Mouse (Mus musculus) adrenal gland, postnatal 25 days (tissue): ENCODE results near the gene Ccdc142. TPM values are rescaled to one million over a fixed set of nuclear protein-coding genes. Genes with fewer than 3 reads are reported as not detected.
A peak's percentile ranks its signal among the peaks of the same experiment; 100 is the strongest.

Experiments used
- DNase-seq: peaks from one replicate; pipeline ENCODE4 v3.0.0; 2021; ENCODE audit warnings: mixed read lengths
- total RNA-seq: library from RNA; stranded (reverse); gene quantifications from 2 replicates; pipeline ENCODE4 v1.2.3, GENCODE M21; 2021

The Ccdc142 gene
- total RNA-seq, 1 experiment from 2014 or later: 10.4 TPM

DNA sequence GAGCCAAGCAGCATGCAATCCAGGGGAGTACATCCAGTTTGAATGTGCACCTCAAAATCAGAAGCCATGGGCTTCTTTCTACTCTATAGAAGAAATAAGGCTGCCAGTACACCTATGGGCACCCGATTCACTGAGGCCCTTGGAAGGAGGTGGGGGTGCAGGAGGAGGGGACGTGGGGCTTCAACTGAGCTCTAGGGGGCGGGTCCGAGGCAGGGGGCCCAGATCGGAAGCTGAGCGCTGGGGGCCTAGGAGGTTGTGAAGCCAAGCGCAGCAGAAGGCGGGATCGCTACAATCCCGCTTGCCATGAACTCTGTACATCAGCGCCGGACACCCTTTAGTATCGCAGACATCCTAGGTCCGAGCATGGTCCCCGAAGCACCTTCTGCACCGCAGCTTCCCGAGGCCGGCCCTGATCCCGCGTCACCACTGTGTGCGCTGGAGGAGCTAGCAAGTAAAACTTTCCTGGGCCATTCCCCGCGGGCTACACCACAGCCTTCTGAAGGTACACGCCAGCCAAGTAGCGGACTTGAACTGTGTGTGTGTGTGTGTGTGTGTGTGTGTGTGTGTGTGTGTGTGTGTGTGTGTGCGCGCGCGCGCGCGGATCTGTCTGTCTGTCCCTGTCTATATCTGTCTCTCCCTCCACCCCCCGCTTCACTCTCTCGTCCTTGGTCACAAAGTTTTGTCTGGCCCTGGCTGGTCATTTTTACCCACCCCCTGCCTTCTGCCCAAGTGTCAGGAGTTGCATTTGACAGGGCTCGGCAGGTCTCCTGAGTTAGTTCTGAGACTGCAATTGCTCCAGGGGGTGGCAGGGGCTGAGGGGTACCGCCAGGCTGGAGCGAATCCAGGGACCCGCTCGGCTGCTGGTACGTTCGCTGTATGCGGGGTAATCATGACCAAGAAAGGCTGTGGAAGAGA, 15.0 kb upstream of the Ccdc142 start, which contains the start of gene Lbx2:
TSS of gene Lbx2 (plus strand) at position 247 of the 915 bp plus-strand sequence.
- DNase-seq: peak; percentile 49

DNA sequence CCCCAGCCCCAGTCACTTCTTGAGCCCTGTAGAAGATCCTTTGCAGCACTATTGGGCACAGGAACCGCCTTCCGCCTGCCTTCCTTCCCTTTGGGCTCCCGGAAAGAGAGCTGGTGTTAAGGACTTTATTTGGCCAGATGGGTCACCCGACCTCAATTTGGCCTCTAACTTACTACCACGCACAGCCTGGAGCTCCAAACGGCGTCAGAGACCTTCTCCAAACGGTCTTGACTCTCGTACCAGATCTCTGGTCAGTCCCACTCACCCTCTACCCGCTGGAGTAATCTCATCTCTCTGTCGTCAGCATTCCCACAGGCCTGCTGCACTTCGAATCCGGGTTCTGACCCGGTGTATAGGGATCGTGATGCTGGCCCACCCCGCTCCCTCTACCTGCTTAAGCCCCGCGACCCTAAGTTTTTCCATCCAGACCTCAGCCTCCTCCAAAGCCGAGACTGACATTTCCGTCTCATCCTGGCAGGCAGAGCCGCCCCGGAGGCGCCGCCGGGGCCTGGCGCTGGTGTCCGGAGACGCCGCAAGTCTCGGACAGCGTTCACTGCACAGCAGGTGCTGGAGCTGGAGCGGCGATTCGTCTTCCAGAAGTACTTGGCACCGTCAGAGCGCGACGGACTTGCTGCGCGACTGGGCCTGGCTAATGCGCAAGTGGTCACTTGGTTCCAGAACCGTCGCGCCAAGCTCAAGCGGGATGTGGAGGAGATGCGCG, 14.0 kb upstream of the Ccdc142 start:
- DNase-seq: peak; percentile 63

DNA sequence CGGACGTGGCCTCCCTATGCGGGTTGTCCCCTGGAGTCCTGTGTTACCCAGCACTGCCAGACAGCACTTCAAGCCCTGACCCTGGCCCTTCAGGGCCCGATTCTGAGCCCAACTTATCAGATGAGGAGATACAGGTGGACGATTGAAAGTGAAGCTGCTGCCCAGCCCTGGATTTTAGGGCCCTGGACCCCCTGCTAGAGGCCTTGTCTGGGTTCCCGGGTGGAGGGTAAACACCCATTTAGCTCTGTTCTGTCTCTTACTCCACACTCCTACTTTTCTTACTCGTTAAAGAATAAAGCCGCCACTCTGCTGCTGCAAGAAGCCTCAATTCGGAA, 13.5 kb upstream of the Ccdc142 start:
- DNase-seq: no peak

DNA sequence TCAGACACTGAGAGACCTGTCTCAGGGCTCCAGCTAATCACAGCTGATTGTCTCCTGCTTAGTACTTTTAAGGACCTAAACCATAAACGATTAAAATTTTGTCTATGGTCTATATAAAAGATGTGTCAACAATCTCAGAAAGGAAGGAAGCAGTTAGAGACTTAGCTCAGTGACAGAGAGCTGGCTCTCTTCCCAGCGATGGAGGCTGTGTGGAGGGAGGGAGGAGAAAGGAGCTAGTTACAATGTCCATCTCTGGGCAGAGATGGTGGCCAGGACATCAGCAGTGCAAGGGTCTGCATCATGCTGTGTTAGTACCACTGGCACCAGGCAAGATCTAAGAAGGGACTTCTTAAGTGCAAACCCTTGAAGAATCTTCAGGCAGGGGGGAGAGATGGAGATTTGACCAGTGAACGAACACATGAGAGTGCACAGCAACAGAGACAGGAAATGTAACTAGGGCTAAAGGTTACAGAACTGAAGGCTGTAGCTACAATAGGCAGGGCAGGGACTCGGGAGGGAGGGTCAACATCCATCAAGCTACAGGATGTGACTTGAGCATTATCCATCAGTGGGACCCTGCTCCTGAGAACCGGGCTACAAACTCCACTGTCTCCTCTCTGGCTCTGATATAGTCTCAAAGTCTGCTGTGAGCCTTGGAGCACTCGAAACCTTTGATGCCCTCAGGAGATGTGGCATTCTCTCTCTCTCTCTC, 8.8 kb upstream of the Ccdc142 start:
- DNase-seq: no peak

DNA sequence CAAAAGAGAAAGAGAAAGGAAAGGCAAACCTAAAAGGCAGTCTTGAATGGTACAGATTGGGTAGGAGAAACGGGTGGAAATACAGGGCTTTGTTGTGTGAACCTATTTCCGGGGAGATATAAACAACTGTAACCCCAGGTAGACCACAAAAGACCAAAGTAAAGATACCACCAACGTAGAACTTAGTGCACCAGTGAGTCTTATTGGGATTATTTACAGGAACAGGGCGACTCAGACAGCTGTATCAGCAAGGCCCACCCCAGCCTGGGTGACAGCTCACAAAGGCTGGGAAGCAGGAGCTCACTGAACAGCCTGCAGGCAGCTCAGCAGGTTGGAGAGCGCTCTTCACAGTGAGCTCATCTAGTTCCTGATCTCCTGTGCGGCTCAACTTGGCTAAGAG, 5.4 kb upstream of the Ccdc142 start:
- DNase-seq: no peak

DNA sequence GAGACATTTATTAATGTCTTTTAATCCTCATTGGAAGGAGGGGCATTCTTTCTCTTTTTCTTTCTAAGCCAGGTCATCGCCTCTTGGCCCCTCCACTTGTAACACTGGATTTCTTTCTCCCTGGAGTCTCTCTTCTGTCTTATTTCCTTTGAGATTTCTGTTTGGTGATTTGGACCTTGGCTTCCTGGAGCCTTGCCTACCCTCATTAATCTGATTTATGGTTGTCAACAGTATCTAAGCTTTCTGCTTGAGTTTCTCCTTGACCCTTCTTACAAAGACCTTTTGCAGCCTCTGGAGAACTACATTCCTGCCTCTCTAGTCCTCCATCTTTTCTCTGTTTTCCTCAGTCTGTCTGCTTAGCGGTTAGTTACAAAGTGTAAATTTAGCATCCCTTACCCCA, 3.0 kb upstream of the Ccdc142 start:
- DNase-seq: no peak

DNA sequence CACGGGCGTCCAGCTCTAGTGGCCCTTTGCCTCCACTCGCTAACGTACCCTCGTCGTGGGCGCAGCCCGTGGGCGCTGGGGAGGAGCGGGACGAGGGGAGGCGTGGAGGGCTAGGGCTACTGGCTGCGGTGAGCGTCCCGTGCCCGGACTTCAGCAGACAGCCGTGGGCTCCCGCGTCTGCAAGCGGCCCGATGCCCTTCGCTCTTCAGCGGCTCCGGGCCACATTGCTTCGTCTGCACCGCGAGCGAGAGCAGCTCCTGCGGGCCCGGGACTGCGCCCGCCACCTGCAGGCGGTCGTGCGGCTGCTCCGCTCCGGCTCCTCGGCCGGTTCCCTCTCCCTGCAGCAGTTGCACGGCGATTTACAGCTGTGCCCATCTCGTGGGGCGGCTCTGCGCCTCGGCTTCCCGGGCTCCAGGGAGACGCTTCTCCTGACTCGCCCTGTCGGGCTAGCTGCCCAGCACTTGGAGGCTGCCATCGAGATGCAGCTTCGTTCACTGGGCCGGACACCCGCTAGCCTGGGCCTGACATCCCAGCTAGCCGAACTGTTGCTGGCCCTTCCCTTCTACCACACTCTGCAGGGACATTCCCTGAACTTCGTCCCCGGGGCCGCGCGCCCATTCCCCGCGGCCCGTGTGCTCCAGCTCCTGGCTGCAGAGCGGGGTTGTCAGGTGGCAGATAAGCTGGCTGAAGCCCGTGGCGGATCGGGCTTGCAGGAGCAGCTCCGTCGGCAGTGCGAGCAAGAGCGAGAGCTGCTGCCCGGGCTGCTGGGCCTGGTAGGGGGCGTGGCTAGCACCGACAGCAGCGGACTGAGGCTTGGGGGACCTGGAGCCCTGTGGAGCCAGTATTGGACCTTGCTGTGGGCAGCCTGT, 521 bp downstream of the Ccdc142 start:
- DNase-seq: peak; percentile 76

DNA sequence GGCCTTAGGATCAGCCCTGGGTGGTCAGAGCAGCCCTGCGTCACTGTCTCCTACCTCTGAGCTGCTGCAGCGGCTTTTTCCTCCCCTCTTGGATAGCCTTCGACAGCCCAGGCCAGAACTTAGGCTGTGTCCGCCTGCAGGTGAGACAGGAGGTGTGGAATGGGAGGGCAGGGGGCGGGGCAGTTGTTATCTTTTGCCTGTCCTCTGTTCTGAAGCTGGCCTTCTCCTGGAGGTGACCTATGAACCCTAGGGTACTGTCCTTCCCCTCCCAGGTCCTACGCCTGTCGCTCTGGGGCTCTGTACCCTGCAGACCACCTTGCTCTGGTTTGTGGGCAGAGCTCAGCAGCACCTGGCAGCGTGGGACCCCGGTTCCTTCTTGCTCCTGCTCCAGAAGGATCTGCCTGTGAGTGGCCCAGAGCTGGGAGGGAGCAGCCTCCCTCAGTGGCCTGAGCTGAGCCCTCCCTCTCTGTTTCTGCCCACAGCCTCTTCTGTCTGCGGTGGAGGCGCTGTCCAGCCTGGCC, 1.8 kb downstream of the Ccdc142 start:
- no peak for DNase-seq

DNA sequence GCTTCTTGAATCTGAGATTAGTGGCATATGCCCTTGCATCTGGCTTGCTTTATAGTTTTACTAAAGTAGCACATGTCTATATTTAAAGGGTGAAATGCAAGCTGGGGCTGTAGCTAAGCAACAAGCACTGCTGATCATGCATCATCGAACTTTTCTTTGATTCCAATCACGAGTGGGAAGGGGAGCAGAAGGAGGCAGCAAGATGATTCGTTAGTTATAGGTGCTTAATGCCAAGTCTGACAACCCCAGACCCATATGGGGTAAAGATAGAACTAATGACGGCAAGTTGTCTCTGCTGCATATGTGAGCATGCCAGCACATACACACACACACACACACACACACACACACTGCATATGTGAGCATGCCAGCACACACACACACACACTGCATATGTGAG, 2.8 kb downstream of the Ccdc142 start:
- DNase-seq: no peak

DNA sequence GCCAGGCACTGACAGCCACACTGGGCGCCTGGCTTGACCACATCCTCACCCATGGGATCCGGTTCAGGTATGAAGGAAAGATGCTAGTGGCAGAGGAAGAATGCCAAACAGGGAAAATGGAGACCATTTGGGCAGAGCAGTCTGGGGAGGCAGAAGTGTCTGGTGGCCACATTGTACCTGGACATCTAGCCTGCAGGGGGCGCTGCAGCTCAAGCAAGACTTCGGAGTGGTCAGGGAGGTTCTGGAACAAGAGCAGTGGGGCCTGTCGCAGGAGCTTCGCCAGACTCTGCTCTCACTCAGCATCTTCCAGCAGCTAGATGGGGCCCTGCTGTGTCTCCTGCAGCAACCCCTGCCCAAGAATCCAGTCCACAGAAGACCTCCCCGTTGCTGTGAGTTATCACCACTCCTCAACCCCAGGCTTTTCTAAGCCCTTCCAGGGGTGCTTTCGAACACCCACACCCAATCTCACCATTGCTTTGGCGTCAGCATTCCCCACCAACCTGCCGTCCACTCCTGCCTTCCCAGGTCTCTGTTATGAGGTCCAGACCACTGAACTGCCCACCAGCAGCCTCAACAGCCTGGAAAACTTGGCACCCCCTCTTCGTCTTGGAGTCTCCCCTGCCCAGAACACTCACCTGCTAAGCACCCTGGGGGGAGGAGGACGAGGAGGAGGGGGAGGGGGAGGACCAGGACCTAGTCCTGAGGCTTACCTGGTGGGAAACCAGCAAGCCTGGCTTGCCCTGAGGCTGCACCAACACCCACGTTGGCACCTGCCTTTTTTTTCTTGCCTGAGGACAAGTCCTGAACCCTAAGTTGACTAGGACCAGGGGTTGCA, 6.4 kb downstream of the Ccdc142 start:
- DNase-seq: peak; percentile 86

DNA sequence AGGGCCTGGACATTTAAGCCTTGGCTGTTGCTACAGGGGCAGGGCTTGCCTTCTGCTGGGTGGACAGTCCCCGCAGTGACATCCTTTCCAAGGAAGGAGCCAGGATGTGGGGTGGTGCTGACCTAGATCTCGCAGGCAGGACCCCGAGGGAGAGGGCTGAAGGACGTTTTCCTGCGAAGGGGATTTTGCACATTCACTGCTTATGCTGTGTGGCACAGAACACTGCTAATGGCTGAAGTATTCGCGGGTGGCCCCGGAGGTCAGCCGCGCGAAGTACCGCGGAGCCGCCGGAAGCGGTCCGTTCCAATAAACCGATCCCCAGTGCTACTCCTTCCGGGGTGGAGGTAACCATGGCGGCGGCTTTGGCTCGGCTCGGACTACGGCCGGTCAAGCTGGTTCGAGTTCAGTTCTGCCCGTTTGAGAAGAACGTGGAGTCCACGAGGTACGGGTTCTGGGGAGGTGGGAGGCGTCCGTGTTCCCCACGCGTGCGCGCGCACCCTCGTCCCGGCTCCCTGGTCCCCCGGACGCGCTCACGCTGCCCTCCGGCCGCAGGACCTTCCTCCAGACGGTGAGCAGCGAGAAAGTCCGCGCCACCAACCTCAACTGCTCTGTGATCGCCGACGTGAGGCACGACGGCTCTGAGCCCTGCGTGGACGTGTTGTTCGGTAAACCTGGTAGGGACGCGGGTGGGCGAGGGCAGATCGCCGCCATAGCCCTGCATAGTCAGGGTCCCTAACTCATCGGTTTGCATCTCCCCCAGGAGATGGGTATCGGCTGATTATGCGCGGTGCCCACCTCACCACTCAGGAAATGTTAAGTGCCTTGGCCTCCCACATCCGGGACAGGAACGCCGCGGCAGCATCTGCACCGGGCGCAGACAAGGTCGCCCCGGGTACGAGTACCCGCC, 7.6 kb downstream of the Ccdc142 start, which contains the start of gene Mrpl53:
TSS of gene Mrpl53 (plus strand) at position 279 of the 907 bp plus-strand sequence.
- DNase-seq: peak; percentile 84

DNA sequence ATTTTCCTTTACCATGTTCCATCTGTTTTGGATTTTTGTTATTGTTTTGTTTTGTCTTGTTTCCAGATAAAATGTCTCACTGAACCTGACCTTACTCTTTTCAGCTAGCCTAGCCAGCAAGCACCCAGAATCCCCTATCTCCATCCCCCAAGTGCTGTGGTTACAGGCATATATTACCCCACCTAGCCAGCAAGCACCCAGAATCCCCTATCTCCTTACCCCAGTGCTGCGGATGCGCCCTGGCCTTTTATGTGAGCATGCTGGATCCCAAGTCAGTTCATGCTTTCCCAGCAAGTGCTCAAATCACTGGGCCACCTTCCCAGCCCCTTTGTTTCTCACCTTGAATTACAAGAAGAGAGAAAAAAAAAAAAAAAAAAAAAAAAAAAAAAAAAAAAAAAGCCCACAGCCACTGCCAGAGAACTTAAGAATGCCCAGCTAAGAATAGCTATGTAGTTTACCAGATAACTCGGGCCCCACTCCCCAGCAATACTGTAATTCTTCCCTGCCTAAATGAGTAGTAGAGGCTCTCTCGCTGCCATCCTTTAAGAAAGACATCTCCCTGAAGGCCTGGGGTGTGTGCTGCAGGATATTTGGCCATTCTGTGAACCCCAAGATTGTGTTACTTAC, 10.2 kb downstream of the Ccdc142 start:
- DNase-seq: no peak

DNA sequence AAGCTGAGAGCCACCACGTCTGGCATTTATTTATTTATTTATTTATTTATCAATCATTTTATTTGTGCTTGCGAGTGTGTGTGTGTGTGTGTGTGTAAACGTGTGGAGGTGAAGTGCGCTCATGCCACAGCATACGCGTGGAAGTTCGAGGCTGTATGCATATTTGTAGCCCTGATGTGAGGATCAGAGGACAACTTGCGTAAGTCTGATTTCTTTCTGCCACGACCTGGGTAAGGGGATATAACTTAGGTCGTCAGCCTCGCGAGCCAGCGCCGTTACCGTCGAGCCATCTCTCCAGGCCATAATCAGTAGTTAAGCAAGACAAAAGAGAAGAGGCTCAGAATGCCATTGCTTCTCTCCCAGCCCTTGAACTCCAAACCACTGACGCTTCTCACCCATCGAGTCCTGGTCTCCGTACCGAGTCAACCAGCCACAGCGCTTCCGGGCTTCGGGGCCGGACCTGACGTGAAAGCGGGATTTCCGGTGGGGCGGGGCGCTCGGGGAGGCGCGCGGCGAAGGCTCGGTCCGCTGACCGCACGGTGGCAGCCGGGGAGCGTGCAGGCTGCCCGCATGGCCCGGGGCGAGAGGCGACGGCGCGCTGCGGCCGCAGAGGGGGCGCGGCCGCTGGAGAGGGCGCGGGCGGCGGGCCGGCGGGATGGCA, 13.7 kb downstream of the Ccdc142 start, which contains the start of gene Mogs:
TSS of gene Mogs (plus strand) at position 486 of the 661 bp plus-strand sequence.
- peak; percentile 97 for DNase-seq

DNA sequence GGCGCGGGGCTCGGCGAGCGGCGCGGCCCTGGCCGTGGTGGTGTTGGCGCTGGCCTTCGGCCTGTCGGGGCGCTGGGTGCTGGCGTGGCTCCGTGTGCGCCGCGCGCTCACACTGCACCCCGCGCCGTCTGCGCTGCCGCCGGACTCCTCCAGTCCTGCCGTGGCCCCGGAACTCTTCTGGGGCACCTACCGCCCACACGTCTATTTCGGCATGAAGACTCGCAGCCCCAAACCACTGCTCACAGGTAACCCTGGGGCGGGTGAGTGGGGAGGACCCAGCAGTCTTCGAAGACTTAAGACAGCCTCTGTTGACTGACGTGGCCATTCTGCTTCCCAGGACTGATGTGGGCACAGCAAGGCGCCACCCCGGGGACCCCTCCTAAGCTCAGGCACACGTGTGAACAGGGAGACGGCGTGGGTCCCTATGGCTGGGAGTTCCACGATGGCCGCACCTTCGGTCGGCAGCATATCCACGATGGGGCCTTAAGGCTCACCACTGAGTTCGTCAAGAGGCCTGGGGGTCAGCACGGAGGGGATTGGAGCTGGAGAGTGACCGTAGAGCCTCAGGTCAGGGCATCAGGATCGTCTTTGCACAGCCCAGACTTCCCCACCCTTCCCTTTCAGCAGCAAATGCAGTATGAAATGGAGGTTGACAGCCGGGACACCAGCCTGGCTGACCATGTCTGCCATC, 14.4 kb downstream of the Ccdc142 start:
- DNase-seq: no peak

DNA sequence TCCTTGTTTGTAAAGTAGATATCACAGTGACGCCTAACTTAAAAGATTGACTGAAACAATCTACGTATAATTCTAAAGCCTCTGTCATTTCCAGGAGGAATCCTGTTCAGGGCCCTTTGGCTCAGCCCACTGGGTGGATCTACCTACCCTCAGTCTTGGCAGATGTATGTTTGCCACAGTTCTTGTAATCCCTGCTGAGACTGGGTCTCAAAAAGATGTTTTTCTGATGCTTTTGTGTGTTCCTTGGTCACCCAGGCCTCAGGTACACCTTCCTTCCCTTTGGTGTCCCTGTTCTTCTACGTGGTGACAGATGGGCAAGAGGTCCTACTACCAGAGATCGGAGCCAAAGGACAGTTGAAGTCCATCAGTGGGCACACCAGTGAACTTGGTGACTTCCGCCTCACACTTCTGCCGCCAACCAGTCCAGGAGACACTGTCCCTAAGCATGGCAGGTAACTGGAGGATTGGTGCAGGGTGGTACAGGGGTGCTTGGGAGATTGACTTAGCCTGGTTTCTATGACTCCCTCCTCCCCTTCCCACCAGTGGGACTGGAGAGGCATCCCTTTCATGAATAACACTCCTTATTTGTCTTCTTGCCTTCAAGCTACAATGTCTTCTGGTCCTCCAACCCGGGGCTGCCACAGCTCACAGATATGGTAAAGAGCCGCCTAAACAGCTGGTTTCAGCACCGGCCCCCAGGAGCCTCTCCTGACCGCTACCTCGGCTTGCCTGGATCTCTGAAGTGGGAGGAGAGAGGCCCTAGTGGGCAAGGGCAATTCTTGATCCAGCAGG, 15.2 kb downstream of the Ccdc142 start:
- DNase-seq: no peak

DNA sequence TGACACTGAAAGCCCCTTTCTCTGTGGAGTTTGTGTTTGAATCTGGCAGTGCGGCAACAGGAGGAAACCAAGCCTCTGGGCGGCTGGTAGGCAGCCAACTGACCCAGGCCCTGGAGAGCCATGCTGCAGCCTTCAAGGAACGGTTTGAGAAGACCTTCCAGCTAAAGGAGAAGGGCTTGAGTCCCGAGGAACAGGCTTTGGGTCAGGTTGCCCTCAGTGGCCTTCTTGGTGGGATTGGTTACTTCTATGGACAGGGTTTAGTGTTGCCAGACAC, 15.7 kb downstream of the Ccdc142 start:
- no peak for DNase-seq

DNA sequence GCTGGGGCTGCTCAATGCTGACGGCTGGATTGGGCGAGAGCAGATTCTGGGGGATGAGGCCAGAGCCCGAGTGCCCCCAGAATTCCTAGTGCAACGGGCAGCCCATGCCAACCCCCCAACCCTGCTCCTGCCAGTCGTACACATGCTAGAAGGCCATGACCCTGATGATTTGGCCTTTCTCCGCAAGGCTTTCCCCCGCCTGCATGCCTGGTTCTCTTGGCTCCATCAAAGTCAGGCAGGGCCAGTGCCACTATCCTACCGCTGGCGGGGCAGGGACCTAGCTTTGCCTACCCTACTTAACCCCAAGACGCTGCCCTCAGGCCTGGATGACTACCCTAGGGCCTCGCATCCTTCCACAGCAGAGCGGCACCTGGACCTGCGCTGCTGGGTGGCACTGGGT, 16.2 kb downstream of the Ccdc142 start:
- DNase-seq: no peak
